Mouse (Mus musculus) lung, postnatal 25 days (tissue): ENCODE results near the gene Igdcc3.
"Not testable (repeated sequence)": the region's sequence is repeated elsewhere in the genome, so short reads cannot be mapped to it uniquely, and the experiment has no call there.

Experiments
- DNase-seq: peaks from one replicate; pipeline ENCODE4 v3.0.0; 2022; ENCODE audit warnings: low spot score

Igdcc3 gene

DNA sequence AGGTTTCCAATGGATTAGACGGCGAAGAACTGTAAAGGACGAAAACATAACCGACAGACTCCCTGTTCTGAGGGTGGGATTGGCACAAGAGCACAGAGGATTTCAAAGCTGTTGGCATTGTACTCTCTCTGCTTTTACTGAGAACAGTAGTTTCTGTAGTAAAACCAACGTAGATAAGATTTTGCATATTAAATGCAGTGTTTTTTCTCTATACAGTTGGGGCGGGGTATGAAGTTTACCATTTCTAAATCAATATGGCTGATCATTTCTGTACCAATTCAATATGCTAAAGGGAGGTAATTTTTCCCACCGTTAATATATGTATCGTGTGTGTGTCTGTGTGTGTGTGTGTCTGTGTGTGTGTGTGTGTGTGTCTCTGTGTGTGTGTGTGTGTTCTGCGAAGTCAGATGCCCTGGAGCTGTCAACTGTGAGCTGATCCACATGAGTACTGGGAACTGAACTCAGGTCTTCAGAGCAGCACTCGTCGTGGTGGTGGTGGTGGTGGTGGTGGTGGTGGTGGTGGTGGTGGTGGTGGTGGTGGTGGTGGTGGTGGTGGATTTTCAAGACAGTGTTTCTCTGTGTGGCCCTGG is 61.3 kb downstream of the Igdcc3 start:
- no peak for DNase-seq

GRCm38 (mm10) chr9:65205049-65205815 is 64.2 kb downstream of the Igdcc3 start:
- DNase-seq, result no peak

GRCm38 (mm10) chr9:65207041-65207815 is 66.2 kb downstream of the Igdcc3 start:
- DNase-seq, result not testable (repeated sequence)

DNA sequence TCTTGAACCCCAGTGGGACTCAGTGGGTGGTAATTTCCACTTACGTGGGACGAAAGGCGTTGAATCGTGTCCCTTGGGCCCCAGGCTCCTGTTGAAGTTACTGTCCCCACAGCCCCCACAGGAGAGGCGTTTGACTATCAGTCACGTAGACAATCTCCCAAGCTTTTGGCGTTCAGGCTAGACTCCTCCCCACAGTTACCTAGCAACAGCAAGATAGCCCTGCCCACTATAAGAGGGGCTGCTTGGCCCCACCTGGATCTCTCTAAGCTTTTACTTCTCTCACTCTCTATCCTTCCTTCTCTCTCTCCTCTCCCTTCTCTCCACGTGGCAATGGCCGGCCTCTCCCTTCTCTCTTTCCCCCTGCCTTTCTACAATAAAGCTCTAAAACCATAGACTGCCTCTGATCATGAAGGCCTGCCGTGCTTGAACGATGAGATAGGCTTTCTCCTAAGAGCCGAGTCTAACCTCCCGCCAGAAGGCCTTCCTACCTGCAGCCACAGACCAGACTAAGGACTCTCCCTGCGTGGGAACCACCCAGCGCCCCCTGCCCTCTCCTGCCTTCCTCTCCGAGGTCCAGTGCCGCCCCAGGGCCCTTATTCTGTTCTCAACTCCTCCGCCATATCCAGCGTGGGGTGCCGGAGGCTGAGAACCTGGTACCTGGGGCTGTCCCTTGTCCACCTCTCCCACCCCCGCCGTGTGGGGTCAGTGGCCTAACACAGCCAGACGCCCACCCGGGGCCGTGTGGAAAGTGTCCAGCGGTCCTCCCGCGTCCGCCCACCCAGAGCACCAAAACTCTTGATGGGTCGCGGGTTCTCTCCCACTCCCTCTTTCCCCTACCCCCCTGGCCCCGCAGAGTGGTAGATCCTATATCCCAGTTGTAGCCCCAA is 67.5 kb downstream of the Igdcc3 start:
- DNase-seq, result no peak

- DNase-seq, result no peak
Observed at GRCm38 (mm10) chr9:65211598-65211997, 70.6 kb downstream of the Igdcc3 start.

GRCm38 (mm10) chr9:65214425-65214777 is 73.4 kb downstream of the Igdcc3 start:
- peak; percentile 69 for DNase-seq

GRCm38 (mm10) chr9:65214778-65215493 is 73.9 kb downstream of the Igdcc3 start:
- peak; percentile 88 for DNase-seq

DNA sequence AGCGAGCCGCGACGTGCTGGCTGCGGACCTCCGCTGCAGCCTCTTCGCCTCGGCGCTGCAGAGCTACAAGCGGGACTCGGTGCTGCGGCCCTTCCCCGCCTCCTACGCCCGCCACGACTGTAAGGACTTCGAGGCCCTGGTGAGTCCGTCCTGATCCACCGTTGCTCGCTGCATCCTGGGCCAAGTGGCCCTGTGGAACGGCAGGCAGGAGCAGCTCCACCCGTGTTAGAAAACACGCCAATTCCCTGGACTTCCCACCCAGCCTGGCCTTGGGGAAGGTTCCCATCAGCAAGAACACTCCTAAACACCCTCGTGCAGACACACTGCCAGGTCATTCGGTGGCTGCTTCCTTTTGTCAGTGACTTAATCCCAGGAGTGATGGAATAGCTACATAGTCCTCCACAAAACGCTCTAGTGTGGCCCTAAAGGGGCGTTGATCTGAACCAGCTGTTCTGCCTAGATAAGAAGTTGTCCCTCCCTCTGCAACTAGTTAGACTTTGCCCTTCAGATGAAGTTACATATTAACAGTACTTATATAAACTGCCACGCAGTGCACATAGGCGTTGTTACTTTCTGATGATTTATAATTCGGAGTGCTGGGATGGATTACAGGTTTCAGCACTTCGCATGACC is 74.6 kb downstream of the Igdcc3 start:
- DNase-seq, result no peak

- DNase-seq, result no peak
Observed at GRCm38 (mm10) chr9:65216972-65217371, 76.0 kb downstream of the Igdcc3 start.

GRCm38 (mm10) chr9:65217661-65218060 is 76.7 kb downstream of the Igdcc3 start:
- DNase-seq, result no peak

- no peak for DNase-seq
Observed at GRCm38 (mm10) chr9:65218916-65219315, 77.9 kb downstream of the Igdcc3 start.

- not testable (repeated sequence) for DNase-seq
Observed at GRCm38 (mm10) chr9:65220398-65220797, 79.4 kb downstream of the Igdcc3 start.

DNA sequence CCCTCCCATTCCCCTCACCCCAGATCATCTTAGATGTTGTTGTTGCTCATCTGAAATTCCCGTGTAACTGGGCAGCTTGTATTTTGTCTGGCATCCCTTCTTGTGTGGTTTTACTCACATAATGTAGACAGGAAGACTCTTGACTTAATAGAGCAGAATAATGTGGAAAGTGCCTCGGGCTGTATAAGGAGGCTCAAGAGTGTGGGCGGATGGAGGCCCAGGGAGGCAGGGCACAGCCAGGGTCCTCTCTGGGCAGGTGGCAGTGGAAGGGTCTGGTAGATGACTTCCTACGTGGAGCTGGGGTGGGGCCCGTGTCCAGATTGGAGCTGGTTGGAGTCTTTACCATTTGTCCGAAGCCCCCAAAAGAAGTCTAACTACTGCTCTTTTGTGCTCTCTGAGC is 82.9 kb downstream of the Igdcc3 start:
- no peak for DNase-seq

DNA sequence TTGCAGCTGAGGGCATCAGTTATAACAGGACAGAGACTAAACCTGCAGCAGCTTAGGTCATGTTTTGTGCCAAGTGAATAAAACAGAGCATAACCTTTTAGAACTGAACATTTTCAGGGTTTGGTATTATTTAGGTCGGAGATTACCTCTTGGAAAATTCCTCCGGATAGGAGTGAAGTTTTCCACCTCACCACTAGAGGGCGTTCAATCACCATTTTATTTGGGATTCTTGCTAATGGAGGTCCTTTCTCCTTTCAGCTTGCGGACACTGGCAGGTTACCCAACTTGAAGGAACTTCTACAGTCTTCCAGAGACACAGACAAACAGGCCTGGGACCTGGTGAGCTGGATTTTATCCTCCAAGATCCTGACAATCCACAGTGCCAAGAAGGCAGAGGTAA is 84.8 kb downstream of the Igdcc3 start:
- peak; percentile 29 for DNase-seq

GRCm38 (mm10) chr9:65230250-65230649 is 89.3 kb downstream of the Igdcc3 start:
- DNase-seq, result no peak

- no peak for DNase-seq
Observed at GRCm38 (mm10) chr9:65231284-65231683, 90.3 kb downstream of the Igdcc3 start.

- DNase-seq, result no peak
Observed at GRCm38 (mm10) chr9:65233243-65233985, 92.4 kb downstream of the Igdcc3 start.

DNA sequence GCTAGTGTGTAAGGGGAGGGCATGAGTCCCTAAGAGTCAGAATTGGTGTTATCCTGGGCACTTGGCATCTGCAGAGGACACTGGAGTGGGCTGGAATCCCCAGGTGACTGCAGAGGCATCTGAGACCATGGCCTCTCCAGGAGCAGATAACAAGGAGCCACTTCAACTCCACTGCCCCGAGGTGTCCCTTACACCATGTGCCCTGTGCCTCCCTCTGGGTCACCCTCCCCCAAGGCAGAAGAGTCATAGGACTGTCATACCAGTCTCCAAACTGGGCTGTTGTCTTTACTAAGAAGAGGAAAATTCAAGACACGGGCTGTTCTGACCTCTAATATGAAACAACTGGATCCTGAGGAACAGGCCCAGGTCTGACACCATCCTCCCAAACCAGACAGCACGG is 93.7 kb downstream of the Igdcc3 start:
- no peak for DNase-seq
